Mouse (Mus musculus): ENCODE data around the gene Tnfaip6.

DNA sequence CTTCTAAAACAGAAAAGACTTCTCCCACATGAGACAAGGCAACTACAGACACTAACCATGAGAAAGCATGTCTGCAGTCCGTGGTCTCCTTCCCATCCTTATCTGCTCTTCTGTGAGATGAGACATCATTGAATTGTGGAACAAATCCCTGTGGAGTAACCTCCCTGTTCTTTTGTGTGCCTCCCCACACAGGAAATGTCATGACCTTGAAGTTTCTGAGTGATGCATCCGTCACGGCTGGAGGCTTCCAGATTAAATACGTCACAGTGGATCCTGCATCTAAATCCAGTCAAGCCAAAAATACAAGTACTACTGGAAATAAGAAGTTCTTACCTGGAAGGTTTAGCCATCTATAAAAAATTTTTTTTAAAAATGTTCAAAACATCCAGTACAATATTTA lies 17.8 kb downstream of the Tnfaip6 start:
- TF ChIP-seq POLR2A (IDR thresholded peaks at IDR 0.05; ENCODE audit: control insufficient read depth, extremely low read depth, insufficient read depth, low read length, poor library complexity) (no peak), CTCF (IDR thresholded peaks at IDR 0.05; ENCODE audit: borderline replicate concordance, control insufficient read depth, extremely low read depth, insufficient read depth, low read length, poor library complexity) (no peak)
